Mouse (Mus musculus): ENCODE measurements at regions not wholly inside any gene's neighbourhood (a gene's known extent, or its start where the extent isn't known, plus 50 kb on each side); places are given as distances from the start of the nearest gene placed in this dataset.

DNA sequence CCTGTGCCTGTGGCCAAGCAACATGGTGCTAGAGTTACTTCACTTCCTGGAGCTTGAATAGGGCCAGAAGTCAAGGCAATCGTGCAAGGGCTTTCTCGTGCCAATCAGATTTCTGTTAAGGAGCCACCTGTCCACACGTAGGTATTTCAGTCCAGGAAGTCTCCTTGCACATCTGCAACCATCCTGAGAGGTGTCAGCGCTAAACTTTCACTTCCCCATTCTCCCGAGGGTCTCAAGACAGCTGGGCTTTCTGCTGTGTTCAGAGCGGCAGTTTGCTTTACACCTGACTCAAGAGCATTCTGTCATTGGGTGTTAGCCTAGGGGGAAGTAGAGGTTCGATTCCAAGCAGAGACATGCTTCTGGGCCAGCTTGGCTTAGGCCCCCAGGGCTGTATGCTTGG lies 129.5 kb upstream of the Gypa start:
- TF ChIP-seq POLR2A (IDR thresholded peaks at IDR 0.05; ENCODE audit: insufficient read depth, low read depth, low read length), result no peak
- no peak for TF ChIP-seq CTCF (IDR thresholded peaks at IDR 0.05)
